Mouse (Mus musculus) embryonic fibroblast, embryonic 13.5 days (primary cell): ENCODE measurements around the gene Card9. TPM values are rescaled to one million over a fixed set of nuclear protein-coding genes. Genes with fewer than 3 reads are reported as not detected.

Experiments used
- H3K27ac ChIP-seq: 2 replicates; pipeline ENCODE4 v1.5.1; 2012; ENCODE audit warnings: low read length, control low read depth, inconsistent platforms; ENCODE audit not compliant: insufficient read depth
- H3K4me1 ChIP-seq: 2 replicates; pipeline ENCODE4 v1.6.1; 2011; ENCODE audit warnings: low read length; ENCODE audit not compliant: control insufficient read depth, insufficient read depth
- H3K4me3 ChIP-seq: 2 replicates; pipeline ENCODE4 v1.5.1; 2011; ENCODE audit warnings: mild to moderate bottlenecking, control low read depth, low read length; ENCODE audit not compliant: insufficient read depth
- CTCF ChIP-seq: IDR thresholded peaks from 2 replicates; pipeline ENCODE4 v1.5.1; 2011; ENCODE audit warnings: mild to moderate bottlenecking, control low read depth, low read length, moderate library complexity, borderline replicate concordance; ENCODE audit not compliant: insufficient read depth
- POLR2A ChIP-seq: IDR thresholded peaks from 2 replicates; pipeline ENCODE4 v1.6.1; 2011; ENCODE audit warnings: low read depth, mild to moderate bottlenecking, control low read depth, low read length, moderate library complexity
- polyA plus RNA-seq: library from polyadenylated mRNA; stranded (reverse); fragments of >200 nt; gene quantifications from 2 replicates; pipeline ENCODE4 v1.2.4, GENCODE M21; 2011; ENCODE audit warnings: low read depth; ENCODE audit not compliant: missing spikeins, insufficient read length

Card9 gene
- polyA plus RNA-seq, 1 experiment: not detected

- Histone ChIP-seq H3K27ac (no peak overlapping the region), H3K4me3 (no peak overlapping the region), H3K4me1 (peaks cover 8% of the 10 kb centered on the region; the same call in 1 of the 2 replicates)
- no peak for TF ChIP-seq CTCF
Observed at GRCm38 (mm10) chr2:26319109-26319508, 41.6 kb downstream of the Card9 start.

GRCm38 (mm10) chr2:26317991-26318672 is 42.6 kb downstream of the Card9 start:
- Histone ChIP-seq H3K4me1 (peaks cover 8% of the 10 kb centered on the region; the same call in 1 of the 2 replicates), H3K4me3 (no peak overlapping the region), H3K27ac (no peak overlapping the region)
- TF ChIP-seq POLR2A (no peak), CTCF (no peak)

DNA sequence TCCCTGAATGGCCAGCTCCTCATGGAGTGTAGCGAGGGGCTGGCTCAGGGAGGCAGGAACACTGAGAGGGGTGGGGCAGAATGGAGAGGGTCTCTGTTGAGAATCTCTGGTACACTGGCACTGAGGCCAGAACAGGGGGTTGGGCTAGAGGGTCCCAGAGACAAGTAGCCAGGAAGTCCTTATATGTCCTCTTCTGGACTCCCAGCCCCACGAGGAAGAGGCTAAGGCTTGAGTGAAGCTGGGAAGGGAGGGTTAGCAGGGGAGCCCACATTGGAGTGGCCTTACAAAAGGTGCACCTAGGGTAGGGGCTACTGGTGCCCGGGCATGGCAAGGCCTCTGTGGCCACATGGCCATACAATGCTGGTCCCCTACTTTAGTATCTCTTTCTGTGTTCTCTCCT is 43.3 kb downstream of the Card9 start:
- Histone ChIP-seq H3K4me1 (peaks cover 8% of the 10 kb centered on the region; the same call in 1 of the 2 replicates), H3K27ac (no peak overlapping the region), H3K4me3 (no peak overlapping the region)
- TF ChIP-seq CTCF: no peak
- no peak for TF ChIP-seq POLR2A

GRCm38 (mm10) chr2:26316576-26317246 is 44.0 kb downstream of the Card9 start:
- TF ChIP-seq CTCF (no peak), POLR2A (no peak)
- Histone ChIP-seq H3K27ac (peak overlapping the region; percentile 89; the same call in 1 of the 2 replicates), H3K4me3 (peak overlapping the region; percentile 68), H3K4me1 (peaks cover 8% of the 10 kb centered on the region; the same call in 1 of the 2 replicates)

DNA sequence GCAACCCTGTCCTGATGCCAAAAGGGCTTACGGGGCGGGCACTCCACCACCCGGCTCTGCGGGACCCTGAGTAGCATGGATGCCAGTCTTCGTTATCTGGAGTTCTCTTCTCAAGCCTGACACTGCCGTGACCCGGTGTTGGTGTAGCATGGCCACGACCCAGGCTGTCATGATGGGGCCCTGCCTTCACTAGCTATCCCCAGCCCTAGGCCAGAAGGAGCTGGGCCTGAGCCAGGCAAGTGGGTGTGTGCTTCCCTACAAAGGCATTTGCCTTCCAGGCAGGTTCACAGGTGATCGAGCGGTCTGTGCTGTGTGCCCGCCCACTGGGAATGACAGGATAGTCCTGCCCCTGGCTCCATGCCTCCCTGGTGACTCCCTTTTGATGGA is 44.8 kb downstream of the Card9 start:
- Histone ChIP-seq H3K4me1 (peaks cover 8% of the 10 kb centered on the region; the same call in 1 of the 2 replicates), H3K27ac (peak overlapping the region; percentile 89), H3K4me3 (peak overlapping the region; percentile 68)
- TF ChIP-seq CTCF (no peak), POLR2A (no peak)

DNA sequence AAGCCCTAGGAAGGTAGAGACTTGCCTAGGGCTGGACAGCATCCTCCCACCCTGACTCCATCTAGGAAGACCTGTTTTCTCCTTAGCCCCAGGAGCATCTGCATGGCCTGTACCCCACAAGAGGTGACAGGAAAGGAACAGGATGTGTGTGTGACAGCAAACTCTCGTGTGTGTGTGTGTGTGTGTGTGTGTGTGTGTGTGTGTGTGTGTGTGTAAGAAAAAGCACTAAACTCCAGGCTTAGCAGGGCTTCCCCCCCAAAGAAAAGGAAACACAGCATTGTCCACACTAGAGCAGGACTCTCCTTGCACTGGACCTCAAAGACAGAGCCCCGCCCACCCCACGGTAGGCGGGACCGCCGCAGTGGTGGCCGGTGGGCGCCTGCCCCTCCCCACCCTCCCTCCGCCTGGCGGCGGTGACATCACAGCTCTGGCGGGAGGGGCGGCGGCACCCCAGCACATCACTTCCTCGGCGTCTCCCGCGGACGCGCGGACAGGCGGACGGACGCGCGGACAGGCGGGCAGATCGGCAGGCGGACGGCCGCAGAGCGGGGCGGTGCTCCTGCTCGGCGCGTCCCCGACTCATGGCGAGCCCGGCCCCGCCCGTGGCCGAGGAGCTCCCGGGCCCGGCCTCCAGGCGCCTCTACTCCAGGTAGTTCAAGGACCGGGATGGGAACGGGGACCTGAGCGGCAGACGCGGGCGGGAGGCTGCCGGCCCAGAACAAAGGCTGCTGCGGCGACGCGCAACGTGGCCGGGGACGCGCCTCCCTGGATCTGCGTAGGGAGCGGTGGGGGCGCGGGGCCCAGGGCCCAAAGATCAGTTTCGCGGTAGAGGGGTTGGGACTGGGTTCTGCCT is 45.4 kb downstream of the Card9 start, which contains the start of gene Gpsm1:
TSS of gene Gpsm1 (plus strand) at position 444 of the 853 bp plus-strand sequence.
- TF ChIP-seq POLR2A (peak; percentile 70), CTCF (no peak)
- Histone ChIP-seq H3K4me1 (peaks cover 10% of the 10 kb centered on the region; the same call in 1 of the 2 replicates), H3K27ac (peak within 1 kb of the TSS; percentile 89), H3K4me3 (peak within 1 kb of the TSS; percentile 68)

GRCm38 (mm10) chr2:26314281-26315071 is 46.2 kb downstream of the Card9 start:
- peaks cover 13% of the 10 kb centered on the region for H3K4me1 ChIP-seq
- peak overlapping the region; percentile 87 for H3K27ac ChIP-seq
- TF ChIP-seq POLR2A (peak; percentile 35; the same call in 1 of the 2 replicates), CTCF (no peak)
- H3K4me3 ChIP-seq: no peak overlapping the region

GRCm38 (mm10) chr2:26313394-26313793 is 47.3 kb downstream of the Card9 start:
- H3K4me3 ChIP-seq: no peak overlapping the region
- peaks cover 13% of the 10 kb centered on the region for H3K4me1 ChIP-seq
- peak overlapping the region; percentile 87 for H3K27ac ChIP-seq
- TF ChIP-seq CTCF (no peak), POLR2A (no peak)

DNA sequence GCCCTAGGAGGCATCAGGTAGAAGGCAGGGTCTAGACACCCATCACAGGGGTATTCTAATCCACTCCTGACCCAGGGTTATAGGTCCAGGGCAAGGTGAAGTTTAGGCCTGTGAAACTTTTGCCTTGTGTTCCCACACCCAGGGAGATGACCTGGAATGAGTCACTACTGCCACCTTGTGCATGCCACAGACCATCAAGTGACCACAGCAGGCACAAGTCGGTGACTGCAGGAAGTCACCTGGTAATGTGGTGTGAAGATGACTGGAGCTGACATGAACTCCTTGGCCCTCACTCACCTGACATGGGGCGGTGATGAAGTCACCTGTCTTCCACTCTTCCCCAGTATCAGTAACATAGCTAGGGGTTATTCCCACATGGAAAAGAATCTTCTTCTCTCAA is 47.9 kb downstream of the Card9 start:
- TF ChIP-seq POLR2A (no peak), CTCF (0 out of 2 replicates have a peak, but pooled peaks have one; percentile 34)
- H3K27ac ChIP-seq: no peak overlapping the region
- peaks cover 11% of the 10 kb centered on the region for H3K4me1 ChIP-seq
- no peak overlapping the region for H3K4me3 ChIP-seq
